Mouse (Mus musculus) T-helper 17 cell (primary cell): ENCODE data around the gene Gm20518.

Experiments used
- in situ Hi-C, 2 experiments: fragments of 300-600 bp; cut with MboI, MseI; formaldehyde crosslinking; loops; 1 replicate in 1 of 2; 2 replicates in 1 of 2; pipeline ENCODE4 v1.15.1; 2025; ENCODE audit warnings: high pct_unique_total_duplicates in 2 of 2

Gm20518 gene

GRCm38 (mm10) chr16:17843701-17844365 lies 47.6 kb downstream of the Gm20518 start:
- in situ Hi-C loops, result no loop called here

GRCm38 (mm10) chr16:17842437-17842836 lies 49.0 kb downstream of the Gm20518 start:
- in situ Hi-C loops, result no loop called here

DNA sequence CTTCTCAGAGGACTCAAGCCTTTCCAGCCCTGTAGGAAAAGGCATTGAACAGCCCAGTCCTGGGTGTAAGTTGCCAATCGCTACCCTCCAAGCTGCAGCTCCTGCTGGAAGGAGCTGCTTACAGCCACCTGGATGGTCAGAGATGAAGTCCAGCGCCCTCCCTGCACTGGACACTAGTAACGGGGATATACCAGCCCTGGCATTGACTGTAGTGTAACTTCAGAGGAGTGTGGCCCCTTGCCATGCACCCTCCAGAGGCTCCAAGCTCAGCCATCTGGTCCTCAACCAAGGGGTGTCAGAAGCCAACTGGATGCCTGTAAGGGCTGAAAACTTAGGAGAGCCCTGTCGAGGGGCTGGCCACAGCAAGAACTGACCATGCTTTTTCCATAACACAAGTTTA lies 51.5 kb downstream of the Gm20518 start:
- in situ Hi-C loops, result no loop called here

GRCm38 (mm10) chr16:17838051-17838450 lies 53.4 kb downstream of the Gm20518 start, which contains the start of gene Car15:
Gene Car15, minus strand, starts transcription at chr16:17838364.
- in situ Hi-C loops, result no loop called here

DNA sequence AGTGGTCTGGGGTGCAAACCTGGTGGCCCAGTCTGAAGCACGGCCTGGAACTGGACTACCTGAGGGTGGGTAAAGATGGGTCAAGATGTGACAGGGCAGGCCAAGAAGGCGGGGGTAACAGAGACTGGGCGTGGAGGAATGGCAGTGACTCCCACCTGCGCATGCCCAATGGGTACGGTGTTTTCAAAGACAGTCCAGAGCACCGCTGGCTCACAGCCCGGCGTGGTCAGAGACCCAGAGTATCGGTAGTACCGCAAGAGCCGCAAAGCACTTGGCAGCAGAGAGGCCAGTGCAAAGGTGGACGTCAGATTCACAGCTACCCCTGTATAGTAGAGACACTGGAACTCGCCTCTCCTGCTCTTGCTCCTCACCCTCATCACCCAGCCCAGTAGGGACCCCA lies 56.0 kb downstream of the Gm20518 start:
- in situ Hi-C loops, result no loop called here

GRCm38 (mm10) chr16:17834543-17834942 lies 56.9 kb downstream of the Gm20518 start:
- in situ Hi-C loops, result no loop called here

DNA sequence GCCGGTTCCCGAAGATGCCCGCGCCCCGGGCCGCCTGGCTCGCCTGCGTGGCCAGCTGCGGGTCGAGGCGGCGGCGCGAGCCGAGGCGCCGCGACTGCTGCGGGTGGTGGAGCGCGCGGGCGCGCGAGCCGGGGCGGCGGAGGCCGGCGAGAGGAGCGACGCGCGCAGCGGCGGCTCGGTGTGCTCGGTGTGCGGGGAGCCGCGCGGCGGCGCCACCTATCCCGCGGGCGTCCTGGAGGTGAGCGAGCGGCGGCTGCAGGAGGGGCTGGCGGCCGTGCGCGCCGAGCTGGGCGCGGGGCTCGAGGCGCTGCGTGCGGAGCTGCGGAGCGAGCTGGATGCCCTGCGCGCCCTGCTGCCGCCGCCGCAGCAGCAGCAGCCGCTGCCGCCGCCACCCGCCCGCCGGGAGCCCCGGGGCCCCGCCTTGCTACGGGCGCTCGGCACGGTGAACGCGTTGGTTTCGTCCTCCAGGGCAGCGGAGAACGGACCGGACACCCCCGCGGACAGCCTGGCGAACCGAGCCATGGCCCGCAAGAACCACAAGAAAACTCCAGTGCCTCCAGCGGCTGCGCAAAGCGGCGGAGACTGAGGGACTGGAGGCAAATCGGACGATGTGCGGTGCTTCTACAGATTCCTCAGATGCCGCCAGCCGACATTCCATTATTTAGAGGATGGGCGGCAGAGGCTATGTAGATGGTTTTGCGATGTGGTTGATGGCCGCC lies 57.6 kb downstream of the Gm20518 start:
- in situ Hi-C loops, result no loop called here

GRCm38 (mm10) chr16:17833321-17833680 lies 58.2 kb downstream of the Gm20518 start:
- in situ Hi-C loops, result no loop called here

DNA sequence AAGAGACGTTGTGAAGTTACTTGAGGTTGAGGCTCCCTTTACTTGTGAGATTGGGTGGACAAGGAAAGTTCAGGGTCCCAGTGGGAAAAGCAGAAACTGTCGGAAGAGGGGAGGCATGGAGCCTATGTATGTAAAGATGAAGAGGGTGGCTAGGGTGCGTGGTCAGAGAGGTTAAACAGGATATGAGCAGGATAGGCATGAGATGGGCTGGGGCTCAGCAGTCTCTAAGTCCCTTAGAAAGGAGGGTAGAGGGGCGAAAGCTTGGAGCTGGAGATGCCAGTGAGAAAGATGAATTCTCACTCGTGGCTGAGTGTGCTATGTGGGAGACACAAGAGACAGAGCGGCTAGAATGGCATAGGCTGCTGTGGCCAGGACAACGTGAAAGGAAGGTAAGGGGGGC lies 58.6 kb downstream of the Gm20518 start, which contains the start of gene B830017H08Rik:
B830017H08Rik (plus strand) TSS at position 301 of the 400 bp plus-strand sequence.
- in situ Hi-C loops, result no loop called here

GRCm38 (mm10) chr16:17831781-17832180 lies 59.7 kb downstream of the Gm20518 start:
- in situ Hi-C loops, result no loop called here

GRCm38 (mm10) chr16:17830385-17831178 lies 60.9 kb downstream of the Gm20518 start:
- in situ Hi-C loops, result no loop called here

- in situ Hi-C loops, result no loop called here
Observed at GRCm38 (mm10) chr16:17828867-17829266, 62.6 kb downstream of the Gm20518 start.

DNA sequence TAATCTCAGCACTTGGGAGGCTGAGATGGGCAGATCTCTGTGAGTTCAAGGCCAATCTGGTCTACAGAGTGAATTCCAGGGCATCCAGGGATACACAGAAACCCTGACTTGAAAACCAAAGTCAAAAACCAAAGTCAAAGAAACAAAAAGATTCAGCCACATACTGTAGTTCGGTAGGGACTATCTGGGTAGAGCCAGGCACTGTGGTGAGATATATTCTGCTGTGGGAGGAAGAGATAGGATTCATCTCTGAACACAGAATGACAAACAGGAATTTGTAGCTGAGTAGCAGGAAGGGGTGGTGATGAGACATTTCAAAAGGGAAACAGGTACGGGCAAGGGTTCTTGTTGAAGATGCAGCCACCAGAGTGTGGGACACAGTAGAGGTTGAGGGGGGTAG lies 63.2 kb downstream of the Gm20518 start:
- in situ Hi-C loops, result no loop called here

- in situ Hi-C loops, result no loop called here
Observed at GRCm38 (mm10) chr16:17826500-17826899, 65.0 kb downstream of the Gm20518 start.

DNA sequence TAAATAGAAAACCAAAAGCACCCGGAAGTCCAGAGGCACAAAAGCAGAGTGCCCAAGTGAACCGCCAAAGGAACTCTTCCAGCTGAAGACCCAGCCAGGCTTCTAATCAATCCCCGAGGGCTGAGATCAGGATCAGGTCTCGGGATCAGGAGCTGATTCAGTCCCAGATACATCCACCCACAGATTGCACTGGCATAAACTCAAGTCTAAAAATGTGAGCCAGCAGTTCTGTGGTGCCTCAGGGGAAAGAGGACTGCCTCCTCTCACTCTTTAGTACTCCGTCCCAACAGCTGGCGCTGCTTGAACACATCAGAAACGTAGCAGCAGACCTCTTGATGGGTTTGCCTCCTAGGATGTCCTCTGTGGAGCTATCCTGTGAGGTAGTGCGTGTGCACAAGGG lies 74.9 kb downstream of the Gm20518 start:
- in situ Hi-C loops, result no loop called here

GRCm38 (mm10) chr16:17815411-17816402 lies 75.8 kb downstream of the Gm20518 start:
- in situ Hi-C loops, result no loop called here

DNA sequence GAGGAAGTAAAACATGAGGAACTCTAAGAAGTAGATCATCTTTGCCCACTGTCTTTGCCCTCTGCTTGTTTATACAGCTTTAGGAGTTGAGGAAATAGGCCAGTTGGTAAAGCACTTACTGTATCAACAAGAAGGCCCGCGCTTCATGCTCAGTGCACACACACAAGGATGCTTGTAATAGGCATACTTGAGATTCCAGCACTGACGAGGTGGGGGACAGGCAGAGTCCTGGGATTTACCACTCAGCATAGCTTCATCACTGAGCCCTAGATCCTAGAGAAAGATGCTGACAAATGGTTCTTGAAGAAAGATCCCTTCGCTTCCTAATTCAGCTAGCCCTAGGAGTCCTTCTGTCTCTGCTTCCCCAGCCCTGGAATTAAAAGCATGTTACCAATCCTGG lies 78.3 kb downstream of the Gm20518 start:
- in situ Hi-C loops, result no loop called here

DNA sequence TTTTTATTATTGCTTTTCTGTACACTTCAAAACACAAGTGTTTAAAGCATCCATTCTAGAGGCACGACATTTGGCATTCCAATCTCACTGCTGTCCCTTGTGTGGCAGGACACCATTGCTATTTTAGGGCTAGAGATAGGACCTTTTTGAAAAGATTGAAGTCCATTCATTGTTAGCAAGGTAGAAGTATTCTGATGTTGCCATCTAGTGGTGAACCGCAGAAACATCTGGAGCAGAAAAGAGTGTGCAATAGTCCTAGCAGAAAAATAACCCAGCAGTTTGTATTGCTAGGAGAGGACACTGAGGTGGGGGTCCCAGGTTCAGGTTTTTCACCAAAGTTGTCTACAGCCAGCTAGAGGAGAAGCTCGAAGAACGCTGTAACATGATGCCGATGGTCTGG lies 79.4 kb downstream of the Gm20518 start:
- in situ Hi-C loops, result no loop called here

DNA sequence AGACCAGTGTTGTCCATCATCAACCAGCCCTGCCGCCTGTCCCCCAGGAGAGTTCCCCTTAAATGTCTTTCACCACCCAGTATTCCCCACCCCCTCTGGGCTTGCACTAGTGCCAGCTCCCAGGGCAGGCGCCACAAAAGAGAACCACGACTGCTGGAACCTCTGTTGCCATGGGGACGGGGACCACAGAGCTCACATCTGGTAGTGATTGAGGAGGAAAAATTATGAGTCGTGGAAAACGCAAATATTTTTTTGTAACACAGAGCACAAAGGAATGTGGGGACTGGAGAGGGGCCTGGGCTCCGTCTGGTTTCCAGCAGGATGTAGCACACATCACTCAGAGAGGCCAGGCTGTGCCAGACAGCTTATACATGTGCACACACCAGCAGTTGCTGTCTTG lies 81.8 kb downstream of the Gm20518 start:
- in situ Hi-C loops, result loop anchor here in 1 of 2 experiments (5.0 kb wide), 1 partner anchor 77 kb away; the partner anchor contains the start of gene Med15

- in situ Hi-C loops, result loop anchor here in 1 of 2 experiments (5.0 kb wide), 1 partner anchor 77 kb away; the partner anchor contains the start of gene Med15
Observed at GRCm38 (mm10) chr16:17809125-17809524, 82.3 kb downstream of the Gm20518 start.
